ENCODE assay signal across 17 mouse cellular contexts in the genomic region with DNA sequence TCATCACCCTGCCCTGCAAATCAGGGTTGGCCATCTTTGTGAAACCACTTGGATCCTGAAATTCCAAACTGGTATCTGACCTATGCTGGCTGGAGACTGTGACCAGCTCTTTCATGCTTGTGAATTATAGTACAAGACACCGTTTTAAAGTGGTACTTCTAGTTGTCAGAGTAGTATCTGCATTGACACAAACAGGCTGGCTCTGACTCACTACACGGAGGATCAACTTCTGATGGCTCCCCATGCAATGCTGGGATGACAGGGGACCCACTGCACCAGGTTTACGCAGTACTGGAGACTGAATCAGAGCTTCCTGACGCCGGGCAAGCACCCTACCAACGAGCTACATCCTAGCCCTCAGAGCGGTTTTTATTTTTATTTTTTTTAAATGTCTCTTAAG.
"Had no signal": no experiment of that assay in that cellular context is flagged by ENCODE, and none has a peak within 500 bp of the region (broad histone marks: within the 10 kb centered on the region; RNA-seq: fewer than 3 reads in every experiment).

No protein-coding gene starts in this region.

- H3K9me3 ChIP-seq: neural tube, embryonic 12.5 days; neural tube, embryonic 13.5 days; neural tube, embryonic 15.5 days; stomach, embryonic 15.5 days had no signal

- H3K9ac ChIP-seq: neural tube, embryonic 12.5 days; neural tube, embryonic 13.5 days; neural tube, embryonic 15.5 days; stomach, embryonic 15.5 days had no signal

- H3K4me2 ChIP-seq: neural tube, embryonic 12.5 days; neural tube, embryonic 13.5 days; neural tube, embryonic 15.5 days; stomach, embryonic 15.5 days had no signal

- H3K27me3 ChIP-seq: neural tube, embryonic 12.5 days; neural tube, embryonic 13.5 days; neural tube, embryonic 15.5 days; stomach, embryonic 15.5 days had no signal

- H3K4me3 ChIP-seq: neural tube, embryonic 12.5 days; neural tube, embryonic 13.5 days; neural tube, embryonic 15.5 days; stomach, embryonic 15.5 days had no signal

- DNase-seq: retina, postnatal 1 day; right cerebral cortex, adult 18-20 months; right cerebral cortex, postnatal 14 days; right cerebral cortex, postnatal 25 days; right cerebral cortex, postnatal 4 days; spleen, adult 18-20 months; thymus, adult 18-20 months; thymus, adult 2 months; thymus, postnatal 14 days; thymus, postnatal 25 days; thymus, postnatal 36 days; thymus, postnatal 4 days had no signal

- H3K27ac ChIP-seq: neural tube, embryonic 12.5 days; neural tube, embryonic 13.5 days; neural tube, embryonic 15.5 days; stomach, embryonic 15.5 days; stomach, postnatal 0 days had no signal

- H3K36me3 ChIP-seq: neural tube, embryonic 12.5 days; neural tube, embryonic 13.5 days; neural tube, embryonic 15.5 days had no signal
